Mouse (Mus musculus) neural tube, embryonic 11.5 days (tissue): ENCODE measurements around the gene Ubl3. TPM values are rescaled to one million over a fixed set of nuclear protein-coding genes. Genes with fewer than 3 reads are reported as not detected.

Experiments used
- ATAC-seq: fragments of 200-750 bp; cut with Nextera tagmentation; 2 replicates; pipeline ENCODE4 v1.8.0; 2017; ENCODE audit warnings: moderate number of reproducible peaks, mild to moderate bottlenecking, moderate TSS enrichment, moderate library complexity; ENCODE audit not compliant: insufficient read depth, low FRiP score, low TSS enrichment
- DNase-seq: peaks from one replicate; pipeline ENCODE4 v3.0.0-alpha.2; 2015; ENCODE audit warnings: low spot score
- H3K27ac ChIP-seq: fragments of 300-500 bp; sonication (generic); 2 replicates; pipeline ENCODE4 v1.5.1; 2014; ENCODE audit warnings: low read depth, mild to moderate bottlenecking, low read length
- H3K27me3 ChIP-seq: fragments of 300-500 bp; sonication (generic); 2 replicates; pipeline ENCODE4 v1.6.1; 2014; ENCODE audit warnings: mild to moderate bottlenecking, low read length, mixed read lengths; ENCODE audit not compliant: control insufficient read depth, insufficient read depth
- H3K36me3 ChIP-seq: fragments of 300-500 bp; sonication (generic); 2 replicates; pipeline ENCODE4 v1.6.1; 2014; ENCODE audit warnings: mild to moderate bottlenecking, low read length, moderate library complexity, mixed read lengths; ENCODE audit not compliant: control insufficient read depth, insufficient read depth
- H3K4me1 ChIP-seq: fragments of 300-500 bp; sonication (generic); 2 replicates; pipeline ENCODE4 v1.6.1; 2014; ENCODE audit warnings: low read length, mixed read lengths; ENCODE audit not compliant: control insufficient read depth, insufficient read depth
- H3K4me2 ChIP-seq: fragments of 300-500 bp; sonication (generic); 2 replicates; pipeline ENCODE4 v1.6.1; 2014; ENCODE audit warnings: low read depth, mild to moderate bottlenecking, moderate library complexity
- H3K4me3 ChIP-seq: fragments of 300-500 bp; sonication (generic); 2 replicates; pipeline ENCODE4 v1.5.1; 2014; ENCODE audit warnings: low read depth, low read length
- H3K9ac ChIP-seq: fragments of 300-500 bp; sonication (generic); 2 replicates; pipeline ENCODE4 v1.6.1; 2014; ENCODE audit warnings: mild to moderate bottlenecking, low read length
- H3K9me3 ChIP-seq: fragments of 300-500 bp; sonication (generic); 2 replicates; pipeline ENCODE4 v1.6.1; 2016; ENCODE audit warnings: low read length; ENCODE audit not compliant: control insufficient read depth
- WGBS: fragments of 180-500 bp; shearing (Covaris S2); extraction: QIAGEN DNeasy Blood & Tissue Kit; methylation state at CpG from one replicate; pipeline ENCODE4 v1.1.7; 2014; 5-methylcytosine and 5-hydroxymethylcytosine counted together
- polyA plus RNA-seq: library from polyadenylated mRNA; unstranded; fragments of >200 nt; fragmentation: Nextera tagmentation; extraction: Ambion mirVana; gene quantifications from 2 replicates; pipeline ENCODE4 v1.2.1, GENCODE M21; 2014

The Ubl3 gene
- polyA plus RNA-seq, 1 experiment from 2014 or later, result 83.6 TPM

GRCm38 (mm10) chr5:148547870-148548456, 4.6 kb downstream of the Ubl3 start:
- H3K9me3 ChIP-seq, result no peaks in the 10 kb centered on the region
- H3K4me2 ChIP-seq, result no peak overlapping the region
- H3K27me3 ChIP-seq, result no peaks in the 10 kb centered on the region
- no peak overlapping the region for H3K9ac ChIP-seq
- peaks cover 15% of the 10 kb centered on the region for H3K4me1 ChIP-seq
- H3K27ac ChIP-seq, result no peak overlapping the region
- WGBS, result 54% methylated on average over 10 of the region's 10 CpGs
- H3K36me3 ChIP-seq, result no peaks in the 10 kb centered on the region
- ATAC-seq (no peak), DNase-seq (no peak)
- no peak overlapping the region for H3K4me3 ChIP-seq

GRCm38 (mm10) chr5:148546970-148547369, 5.6 kb downstream of the Ubl3 start:
- H3K9me3 ChIP-seq, result no peaks in the 10 kb centered on the region
- H3K36me3 ChIP-seq, result no peaks in the 10 kb centered on the region
- no peak overlapping the region for H3K9ac ChIP-seq
- peaks cover 15% of the 10 kb centered on the region for H3K4me1 ChIP-seq
- no peak overlapping the region for H3K27ac ChIP-seq
- H3K27me3 ChIP-seq, result no peaks in the 10 kb centered on the region
- H3K4me2 ChIP-seq, result no peak overlapping the region
- H3K4me3 ChIP-seq, result no peak overlapping the region
- ATAC-seq (no peak), DNase-seq (no peak)
- WGBS, result 75% methylated on average over 2 of the region's 2 CpGs

- no peak overlapping the region for H3K4me2 ChIP-seq
- H3K4me3 ChIP-seq, result no peak overlapping the region
- DNase-seq, result no peak
- H3K9me3 ChIP-seq, result no peaks in the 10 kb centered on the region
- ATAC-seq, result no peak
- H3K4me1 ChIP-seq, result peaks cover 9% of the 10 kb centered on the region
- 94% methylated on average over 2 of the region's 2 CpGs for WGBS
- H3K36me3 ChIP-seq, result no peaks in the 10 kb centered on the region
- H3K27ac ChIP-seq, result no peak overlapping the region
- H3K27me3 ChIP-seq, result no peaks in the 10 kb centered on the region
- no peak overlapping the region for H3K9ac ChIP-seq
Observed at GRCm38 (mm10) chr5:148544733-148545132, 7.9 kb downstream of the Ubl3 start.

GRCm38 (mm10) chr5:148542196-148542595, 10.4 kb downstream of the Ubl3 start:
- Histone ChIP-seq H3K36me3 (no peaks in the 10 kb centered on the region), H3K27ac (no peak overlapping the region), H3K4me2 (no peak overlapping the region), H3K4me1 (no peaks in the 10 kb centered on the region), H3K4me3 (no peak overlapping the region), H3K27me3 (no peaks in the 10 kb centered on the region), H3K9ac (no peak overlapping the region), H3K9me3 (no peaks in the 10 kb centered on the region)
- DNase-seq (no peak), ATAC-seq (no peak)
- 76% methylated on average over 2 of the region's 2 CpGs for WGBS

- Histone ChIP-seq H3K9me3 (no peaks in the 10 kb centered on the region), H3K27ac (no peak overlapping the region), H3K9ac (no peak overlapping the region), H3K4me2 (no peak overlapping the region), H3K36me3 (no peaks in the 10 kb centered on the region), H3K27me3 (no peaks in the 10 kb centered on the region), H3K4me3 (no peak overlapping the region), H3K4me1 (no peaks in the 10 kb centered on the region)
- no peak for ATAC-seq
- 88% methylated on average over 4 of the region's 4 CpGs for WGBS
- DNase-seq, result no peak
Observed at GRCm38 (mm10) chr5:148535669-148536430, 16.7 kb downstream of the Ubl3 start.

- no peaks in the 10 kb centered on the region for H3K9me3 ChIP-seq
- no peaks in the 10 kb centered on the region for H3K4me1 ChIP-seq
- WGBS, result 87% methylated on average over 3 of the region's 3 CpGs
- H3K4me2 ChIP-seq, result no peak overlapping the region
- no peak overlapping the region for H3K9ac ChIP-seq
- DNase-seq (no peak), ATAC-seq (no peak)
- no peaks in the 10 kb centered on the region for H3K36me3 ChIP-seq
- H3K4me3 ChIP-seq, result no peak overlapping the region
- H3K27me3 ChIP-seq, result no peaks in the 10 kb centered on the region
- H3K27ac ChIP-seq, result no peak overlapping the region
Observed at GRCm38 (mm10) chr5:148534644-148535043, 17.9 kb downstream of the Ubl3 start.

- DNase-seq (no peak), ATAC-seq (no peak)
- Histone ChIP-seq H3K4me3 (no peak overlapping the region), H3K36me3 (no peaks in the 10 kb centered on the region), H3K9me3 (no peaks in the 10 kb centered on the region), H3K27me3 (no peaks in the 10 kb centered on the region), H3K9ac (no peak overlapping the region), H3K4me1 (no peaks in the 10 kb centered on the region), H3K27ac (no peak overlapping the region), H3K4me2 (no peak overlapping the region)
- 90% methylated on average over 2 of the region's 2 CpGs for WGBS
Observed at GRCm38 (mm10) chr5:148533924-148534323, 18.7 kb downstream of the Ubl3 start.

- Histone ChIP-seq H3K9me3 (no peaks in the 10 kb centered on the region), H3K27ac (no peak overlapping the region), H3K4me3 (no peak overlapping the region), H3K4me1 (no peaks in the 10 kb centered on the region), H3K27me3 (no peaks in the 10 kb centered on the region), H3K9ac (no peak overlapping the region), H3K4me2 (no peak overlapping the region), H3K36me3 (no peaks in the 10 kb centered on the region)
- DNase-seq (no peak), ATAC-seq (no peak)
- 29% methylated on average over 5 of the region's 5 CpGs for WGBS
Observed at GRCm38 (mm10) chr5:148532201-148532600, 20.4 kb downstream of the Ubl3 start.

GRCm38 (mm10) chr5:148527632-148528031, 25.0 kb downstream of the Ubl3 start:
- Histone ChIP-seq H3K27ac (no peak overlapping the region), H3K4me1 (peaks cover 5% of the 10 kb centered on the region; the same call in 1 of the 2 replicates), H3K9me3 (no peaks in the 10 kb centered on the region), H3K36me3 (no peaks in the 10 kb centered on the region), H3K4me2 (no peak overlapping the region), H3K9ac (no peak overlapping the region), H3K27me3 (no peaks in the 10 kb centered on the region), H3K4me3 (no peak overlapping the region)
- ATAC-seq (no peak), DNase-seq (no peak)
- 63% methylated on average over 6 of the region's 6 CpGs for WGBS
